Mouse (Mus musculus) Muller cell, postnatal 12 days (primary cell): ENCODE measurements around the gene Gm15155.
"Not testable (repeated sequence)": the region's sequence is repeated elsewhere in the genome, so short reads cannot be mapped to it uniquely, and the experiment has no call there.

Experiments used
- DNase-seq: peaks from one replicate; pipeline ENCODE4 v3.0.0-alpha.2; 2015; ENCODE audit errors: inconsistent ontology term

Gm15155 gene

DNA sequence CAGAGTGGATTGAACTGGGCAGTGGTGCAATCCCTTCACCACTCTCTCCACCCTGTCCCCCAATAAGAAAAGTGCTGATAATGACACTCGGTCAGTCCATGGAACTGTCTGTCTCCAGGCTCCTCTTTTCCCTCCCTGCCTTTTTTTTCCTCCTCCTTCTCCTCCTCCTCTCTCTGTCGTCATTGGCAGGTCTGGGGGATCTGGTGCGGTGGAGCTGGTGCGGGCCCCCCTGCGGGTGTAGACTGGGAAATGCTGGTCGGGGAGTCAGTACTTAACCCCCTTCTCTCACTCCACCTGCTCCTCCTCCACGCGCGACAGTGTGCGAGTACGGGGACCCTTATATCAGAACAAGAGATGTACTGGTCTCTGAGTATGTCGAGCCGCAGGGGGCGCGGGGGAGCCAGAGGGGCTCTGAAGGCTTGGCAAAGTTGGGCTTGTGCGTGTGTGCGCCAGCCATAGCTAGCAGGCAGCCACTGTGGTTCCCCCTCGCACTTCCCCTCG lies at the start of gene Gm15155:
Gm15155 (plus strand) TSS at position 401 of the 501 bp plus-strand sequence.
- DNase-seq = peak; percentile 48

DNA sequence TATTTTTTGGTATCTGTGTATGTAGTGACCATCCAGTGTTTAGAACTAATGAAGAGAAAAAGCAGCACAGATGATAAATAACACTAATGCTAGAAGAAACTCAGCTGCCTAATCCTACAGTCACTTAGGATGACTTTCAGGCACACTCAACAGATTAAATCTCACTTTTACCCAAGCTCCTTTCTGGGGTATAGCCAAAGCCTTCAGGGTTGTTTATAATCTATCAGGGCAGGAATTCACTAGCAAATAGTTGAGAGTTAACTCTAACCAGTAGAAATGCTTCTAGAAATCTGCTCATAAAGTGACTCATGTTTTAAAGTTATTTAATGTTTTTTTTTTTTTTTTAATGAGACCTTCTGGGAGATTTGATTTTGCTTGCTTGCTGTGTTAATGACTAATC lies 44.8 kb upstream of the Gm15155 start:
- DNase-seq = peak; percentile 29

DNA sequence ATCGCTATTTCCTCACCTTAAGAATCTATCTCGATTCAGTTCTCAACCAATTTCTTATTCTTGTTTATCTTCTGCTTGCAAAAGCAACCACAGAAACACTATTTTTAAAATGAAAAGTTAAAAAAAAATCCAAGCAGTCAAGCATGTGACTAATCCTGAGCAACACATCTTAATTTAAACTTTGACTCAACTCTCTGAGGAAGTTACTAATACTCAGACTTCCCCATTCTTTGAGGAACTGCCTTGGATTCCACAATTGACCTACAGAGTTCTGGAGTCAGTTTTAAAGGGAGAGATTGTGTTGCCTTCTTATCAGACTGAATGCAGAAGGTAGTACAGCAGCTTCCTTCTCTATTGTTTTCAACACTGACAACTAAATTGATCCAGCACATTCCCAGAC lies 40.0 kb upstream of the Gm15155 start:
- DNase-seq = no peak

DNA sequence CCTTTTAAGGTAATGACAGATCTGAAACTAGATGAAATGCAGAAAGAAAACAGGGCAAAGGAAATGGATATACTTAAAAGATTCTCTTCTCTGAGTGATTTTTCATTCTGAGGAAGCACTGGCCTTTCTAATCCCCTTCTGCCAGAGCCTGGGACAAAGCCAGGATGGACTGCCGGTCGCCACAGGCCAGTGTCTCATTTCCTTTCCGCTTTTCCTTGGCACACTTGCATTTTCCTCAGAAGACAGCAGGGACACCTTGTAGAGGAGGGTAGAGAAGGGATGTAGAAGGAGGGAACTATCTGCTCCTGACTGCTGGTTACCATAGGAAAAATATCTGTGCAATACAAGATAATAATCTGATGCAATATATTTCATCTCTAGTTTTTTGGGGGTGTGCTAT lies 33.1 kb upstream of the Gm15155 start:
- DNase-seq = no peak

DNA sequence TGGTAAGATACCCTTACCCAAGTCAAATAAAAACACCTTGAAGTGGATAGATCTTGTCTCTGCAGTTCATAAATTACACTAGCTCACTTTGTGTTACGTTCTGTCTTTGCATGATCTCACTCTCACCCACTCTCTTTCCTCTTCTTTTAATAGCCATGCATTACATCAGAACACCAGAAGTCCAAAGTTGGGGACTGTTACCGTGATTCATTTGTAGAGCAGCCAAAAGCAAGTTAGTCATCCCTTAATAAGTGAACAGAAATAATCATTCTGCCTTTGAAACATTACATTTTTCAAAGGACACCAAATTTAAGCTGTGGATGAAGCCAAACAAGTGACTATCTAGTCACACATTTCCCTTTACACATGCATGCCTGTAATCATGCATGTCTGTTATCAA lies 32.1 kb upstream of the Gm15155 start:
- peak; percentile 68 for DNase-seq

DNA sequence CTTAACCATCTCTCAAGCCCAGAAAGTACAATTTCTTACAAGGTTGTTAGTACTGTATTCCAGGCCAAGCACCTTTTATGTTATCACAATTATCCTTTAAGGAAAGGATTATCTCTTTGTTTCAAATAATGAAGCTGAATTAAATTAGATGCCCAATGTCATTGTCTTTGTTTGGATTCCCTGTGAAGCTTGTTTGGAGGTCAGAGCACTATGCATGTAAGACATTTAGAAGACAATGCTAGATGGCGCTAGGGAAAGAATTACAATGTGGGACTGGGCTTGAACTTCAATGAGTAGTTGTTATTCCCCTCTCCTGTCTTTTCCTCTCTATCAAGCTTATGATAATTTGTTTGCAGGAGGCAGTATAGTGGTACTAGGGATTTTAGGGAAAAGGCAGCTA lies 29.9 kb upstream of the Gm15155 start:
- no peak for DNase-seq

DNA sequence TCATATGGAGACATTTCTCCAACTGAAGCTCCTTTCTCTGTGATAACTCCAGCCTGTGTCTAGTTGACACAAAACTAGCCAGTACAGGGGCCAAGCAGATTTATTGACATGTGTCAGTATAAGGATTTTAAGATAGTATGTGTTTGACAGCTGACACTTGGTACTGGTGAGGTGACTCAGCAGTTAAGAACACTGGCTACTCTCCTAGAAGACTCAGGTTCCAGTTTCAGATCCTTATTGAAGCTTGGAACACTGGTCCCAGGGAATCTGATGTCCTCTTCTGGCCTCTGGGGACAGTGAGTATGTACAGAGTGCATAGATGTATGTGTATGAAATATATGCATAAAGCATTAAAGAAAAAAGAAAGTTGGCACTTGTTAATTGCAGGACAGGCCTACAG lies 28.2 kb upstream of the Gm15155 start:
- DNase-seq = no peak

DNA sequence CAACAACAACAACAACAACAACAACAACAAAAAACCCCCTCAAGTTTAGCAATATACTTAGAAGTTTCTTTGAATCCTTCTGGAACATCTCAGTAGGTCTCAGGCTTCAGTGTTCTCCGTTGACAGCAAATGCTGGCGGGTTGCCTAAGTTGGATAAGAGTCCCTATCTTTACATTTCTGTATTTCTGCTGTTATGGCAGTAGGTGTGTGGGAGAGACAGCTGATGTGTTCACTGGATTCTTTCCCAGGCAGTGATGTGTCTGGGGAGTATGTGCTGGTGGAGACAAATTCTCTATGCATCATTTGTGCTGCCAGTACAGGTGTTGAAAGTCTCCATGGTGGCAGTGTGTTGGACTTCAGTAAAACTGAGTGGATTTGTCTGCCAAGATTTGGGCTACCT lies 23.3 kb upstream of the Gm15155 start:
- no peak for DNase-seq

DNA sequence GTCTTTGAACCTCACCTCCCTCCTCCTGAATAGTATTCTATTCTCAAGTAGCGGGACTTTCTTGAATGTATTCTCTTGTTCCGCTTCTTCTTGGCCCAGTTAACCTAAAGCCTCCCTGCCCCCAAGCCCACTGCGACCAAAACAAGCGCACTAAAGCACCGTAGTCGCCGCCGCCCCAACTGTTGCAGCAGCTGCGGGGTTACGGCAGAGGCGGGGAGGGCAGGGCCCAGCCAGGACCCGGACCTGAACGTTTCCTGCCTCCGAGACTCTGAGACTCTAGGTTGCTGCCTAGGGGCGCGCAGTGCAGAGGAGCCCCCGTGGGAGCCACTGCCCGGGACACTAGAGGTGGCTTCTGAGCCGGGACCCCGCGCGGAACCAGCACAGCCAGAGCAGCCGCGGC lies 2.0 kb upstream of the Gm15155 start:
- no peak for DNase-seq

DNA sequence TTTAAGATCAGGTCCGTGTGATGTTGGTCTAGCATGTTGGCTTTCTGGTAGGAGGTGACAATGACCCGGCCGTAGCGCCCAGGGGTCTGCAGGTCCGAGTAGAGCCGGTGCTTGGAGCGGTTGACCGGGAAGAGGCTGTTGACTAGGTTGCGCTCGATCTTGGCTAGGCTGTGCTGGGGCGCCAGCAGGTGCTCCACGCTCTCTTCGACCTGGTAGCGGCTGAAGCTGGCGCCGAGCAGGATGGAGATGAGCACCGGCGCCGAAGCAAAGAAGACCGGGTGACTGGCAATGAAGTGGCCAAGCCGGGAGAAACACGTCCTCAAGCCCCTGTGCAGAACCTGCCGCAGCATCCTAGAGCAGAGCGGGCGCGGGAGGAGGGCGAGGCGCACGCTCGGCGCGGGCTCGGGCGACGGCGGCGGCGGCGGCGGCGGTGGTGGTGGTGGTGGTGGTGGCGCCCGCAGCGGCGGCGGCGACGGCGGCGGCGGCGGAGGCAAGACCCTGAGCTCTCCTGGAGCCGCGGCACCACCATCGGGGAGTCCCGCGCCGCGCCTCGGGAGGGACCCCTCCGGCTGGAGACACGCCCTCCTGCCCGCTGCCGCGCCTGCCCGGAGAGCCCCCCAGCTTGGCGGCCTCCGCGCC lies 1.5 kb upstream of the Gm15155 start:
- peak; percentile 43 for DNase-seq

DNA sequence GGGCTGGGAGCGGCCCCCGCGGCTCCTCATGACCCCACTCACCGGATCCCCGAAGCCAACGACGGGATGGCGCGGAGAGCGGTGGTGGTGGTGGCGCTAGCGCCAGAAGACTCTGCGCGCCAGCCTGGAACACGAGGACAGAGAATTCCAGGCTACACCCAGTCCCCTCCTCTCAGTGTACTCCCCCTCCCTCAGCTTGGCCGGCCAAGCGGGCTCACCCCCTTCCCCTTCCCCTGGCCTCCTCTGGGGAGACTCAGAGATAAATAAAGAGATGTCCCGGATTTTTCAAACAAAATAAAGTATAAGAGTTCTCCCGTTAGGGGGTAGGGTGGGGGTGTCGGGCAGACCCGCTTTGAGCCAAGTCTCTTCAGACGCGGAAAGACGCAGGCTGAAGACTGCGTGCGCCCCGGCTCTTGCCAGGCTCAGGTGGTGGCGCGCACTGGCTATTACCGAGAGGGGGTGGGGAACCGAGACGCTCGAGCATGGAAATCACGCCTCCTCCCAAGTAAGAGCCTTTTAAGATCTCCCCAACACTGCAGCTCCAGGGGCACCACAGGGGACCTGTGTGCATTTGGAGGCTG lies 750 bp upstream of the Gm15155 start, which contains the start of gene Ptchd1:
Ptchd1 (minus strand) TSS at position 114 of the 581 bp plus-strand sequence.
- DNase-seq = peak; percentile 71

DNA sequence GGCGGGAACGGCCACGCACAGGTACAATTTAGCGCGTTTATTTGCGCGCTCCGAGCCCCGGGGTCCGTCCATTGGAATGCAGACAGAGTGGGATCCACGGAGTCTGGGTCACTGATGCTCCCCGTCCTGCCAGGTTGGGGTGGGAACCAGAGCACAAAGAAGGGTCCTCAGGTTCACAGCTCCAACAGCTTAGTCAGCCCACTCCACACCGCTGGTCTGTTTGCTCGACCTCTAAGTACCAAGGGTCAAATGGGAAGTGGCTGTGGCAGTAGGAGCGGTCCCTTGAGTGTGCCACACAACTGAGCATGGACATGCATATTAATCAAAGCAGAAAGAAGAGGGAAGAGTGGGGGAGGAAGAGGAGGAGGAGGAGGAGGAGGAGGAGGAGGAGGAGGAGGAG lies 354 bp downstream of the Gm15155 start:
- no peak for DNase-seq

DNA sequence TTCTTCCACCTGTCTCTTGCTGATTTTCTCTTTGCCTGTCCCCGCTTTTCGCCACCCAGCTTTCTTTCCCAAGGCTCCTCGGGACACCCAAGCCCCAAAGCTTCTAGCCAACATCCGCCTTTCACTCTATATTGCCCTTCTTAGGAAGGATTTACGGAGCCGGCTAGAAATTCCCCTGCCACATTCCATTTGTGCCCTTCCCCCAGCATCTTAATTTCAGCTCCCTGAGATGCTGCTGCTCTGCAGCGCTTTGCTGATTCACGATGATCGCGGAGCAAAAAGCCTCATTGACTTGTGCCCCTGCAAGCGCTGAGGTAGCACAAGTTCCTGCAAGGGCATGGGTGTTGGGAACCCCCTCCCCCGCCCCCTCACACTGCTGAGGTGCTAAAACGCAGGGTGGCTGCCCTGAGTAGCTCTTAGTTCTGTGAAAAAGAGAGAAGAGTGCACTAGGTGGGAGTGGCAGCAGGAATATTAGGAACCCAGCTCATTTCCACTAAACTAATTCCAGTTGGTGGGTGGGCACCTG lies 1.2 kb downstream of the Gm15155 start:
- DNase-seq = peak; percentile 45

DNA sequence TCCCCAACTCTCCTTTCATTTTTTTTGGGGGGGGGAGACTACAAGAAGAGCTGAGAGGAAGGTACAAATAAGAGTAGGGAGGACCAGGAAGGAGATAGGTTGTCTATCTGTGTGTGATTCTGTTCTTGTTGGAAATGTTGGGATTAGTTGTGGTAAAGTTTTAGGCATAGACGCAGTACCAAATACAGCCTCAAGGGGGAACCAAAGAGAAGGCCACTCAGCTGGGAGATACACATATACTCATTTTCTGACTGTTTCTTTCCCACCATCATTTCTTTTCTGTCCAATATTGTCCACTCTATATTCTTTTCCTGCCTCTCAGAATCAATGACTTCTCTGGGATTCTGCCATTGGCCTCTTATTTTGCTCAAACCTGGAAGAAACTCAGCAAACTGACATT lies 19.4 kb downstream of the Gm15155 start:
- no peak for DNase-seq

DNA sequence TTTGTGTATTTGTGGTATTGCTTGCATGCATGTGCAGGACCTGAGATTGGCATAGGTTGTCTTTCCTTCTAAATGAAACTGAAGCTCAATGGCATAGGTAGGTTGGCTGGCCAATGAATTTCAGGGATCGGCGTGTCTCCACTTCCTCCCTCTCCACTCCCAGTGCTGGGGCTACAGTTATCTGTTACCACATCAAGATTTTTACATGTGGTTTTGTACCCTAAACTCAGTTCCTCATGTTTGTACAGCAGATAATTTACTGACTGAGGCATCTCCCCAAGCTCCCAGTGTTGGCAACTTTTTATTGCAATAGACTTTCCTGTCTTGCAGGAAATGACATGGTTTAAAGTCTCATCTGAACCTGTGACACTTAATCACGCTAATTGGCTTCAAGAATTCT lies 21.4 kb downstream of the Gm15155 start:
- DNase-seq = no peak

DNA sequence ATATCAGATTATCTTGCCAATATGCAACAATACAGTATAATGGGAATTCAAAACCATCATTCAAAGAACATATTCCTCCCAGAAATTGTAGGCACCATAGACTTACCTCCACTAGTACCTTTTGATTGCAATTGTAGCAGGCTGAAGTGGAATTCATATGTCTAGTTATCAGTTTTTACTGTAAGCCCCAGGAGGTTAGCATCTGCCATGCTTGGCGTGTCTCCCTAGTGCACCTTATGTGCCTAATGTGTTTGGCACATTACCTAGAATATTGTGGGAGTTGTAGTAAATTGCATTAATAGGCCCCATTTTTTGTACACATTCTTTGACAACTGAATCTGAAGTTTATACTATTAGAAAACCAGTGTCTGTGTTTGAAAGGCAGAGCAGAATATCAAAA lies 33.4 kb downstream of the Gm15155 start:
- no peak for DNase-seq

DNA sequence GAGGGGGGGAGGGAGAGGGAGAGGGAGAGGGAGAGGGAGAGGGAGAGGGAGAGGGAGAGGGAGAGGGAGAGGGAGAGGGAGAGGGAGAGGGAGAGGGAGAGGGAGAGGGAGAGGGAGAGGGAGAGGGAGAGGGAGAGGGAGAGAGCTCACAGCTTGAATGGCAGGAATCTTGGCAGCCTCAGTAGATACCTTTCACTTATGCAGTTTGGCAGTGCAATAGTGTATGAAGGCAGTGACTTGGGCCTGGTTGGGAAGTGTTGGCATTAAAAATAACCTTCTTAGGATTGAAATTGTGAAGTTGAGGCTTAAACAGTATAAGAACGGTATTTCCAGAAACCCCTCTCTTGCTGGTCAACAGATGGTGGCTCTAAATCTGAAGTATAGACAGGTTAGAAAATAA lies 65.9 kb downstream of the Gm15155 start:
- not testable (repeated sequence) for DNase-seq

DNA sequence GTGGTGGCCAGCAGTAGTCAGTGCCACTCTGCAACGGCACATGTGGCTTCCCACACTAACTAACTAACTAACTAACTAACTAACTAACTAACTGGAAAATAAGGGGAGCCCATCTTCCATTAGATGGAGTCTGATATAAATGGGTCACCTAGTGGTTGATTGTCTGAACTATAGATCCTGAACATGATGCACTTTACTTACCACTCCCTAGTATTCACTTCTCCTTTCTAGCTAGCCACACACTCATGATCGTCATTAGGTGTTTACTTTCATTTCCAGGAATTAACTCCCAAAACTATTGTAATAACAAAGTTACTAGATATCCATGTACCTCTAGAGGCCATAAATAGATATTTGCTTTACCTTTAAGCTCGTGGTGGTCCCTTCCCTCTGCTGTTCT lies 99.6 kb downstream of the Gm15155 start:
- no peak for DNase-seq

DNA sequence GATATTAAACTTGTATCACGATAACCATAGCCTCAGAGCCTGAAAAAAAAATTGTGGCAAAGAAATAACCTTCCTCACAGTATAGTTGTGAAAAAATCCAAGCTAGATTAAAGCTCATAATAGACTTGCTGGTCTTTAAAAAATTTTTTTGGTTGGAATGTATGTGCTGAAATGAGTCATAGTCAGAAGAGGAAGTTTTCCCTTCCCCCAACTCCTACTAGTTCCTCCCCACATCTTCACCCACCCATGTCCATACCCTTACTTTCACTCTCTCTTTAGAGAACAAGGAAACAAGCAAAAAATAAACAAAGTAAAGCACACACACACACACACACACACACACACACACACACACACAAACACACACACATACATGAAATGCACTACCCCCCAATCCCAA lies 103.8 kb downstream of the Gm15155 start:
- no peak for DNase-seq

DNA sequence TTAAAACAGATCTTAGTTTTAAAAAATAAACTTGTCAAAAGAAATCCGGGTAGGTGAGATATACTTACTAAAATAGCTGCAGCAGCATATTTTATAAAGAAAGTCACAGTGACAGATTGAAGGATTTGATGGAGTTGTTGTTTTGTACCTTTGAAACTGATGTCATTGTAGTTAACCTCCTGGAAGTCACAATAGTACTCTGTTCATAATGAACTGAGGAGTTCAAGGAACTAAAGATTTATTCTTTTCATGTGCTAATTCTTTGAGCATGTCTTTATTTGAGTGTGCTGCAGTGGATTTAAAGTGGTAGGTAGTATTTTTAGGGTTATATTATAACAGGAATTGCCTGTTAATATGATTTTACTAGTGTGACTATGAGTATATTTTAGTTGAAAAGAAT lies 263.6 kb downstream of the Gm15155 start:
- no peak for DNase-seq

DNA sequence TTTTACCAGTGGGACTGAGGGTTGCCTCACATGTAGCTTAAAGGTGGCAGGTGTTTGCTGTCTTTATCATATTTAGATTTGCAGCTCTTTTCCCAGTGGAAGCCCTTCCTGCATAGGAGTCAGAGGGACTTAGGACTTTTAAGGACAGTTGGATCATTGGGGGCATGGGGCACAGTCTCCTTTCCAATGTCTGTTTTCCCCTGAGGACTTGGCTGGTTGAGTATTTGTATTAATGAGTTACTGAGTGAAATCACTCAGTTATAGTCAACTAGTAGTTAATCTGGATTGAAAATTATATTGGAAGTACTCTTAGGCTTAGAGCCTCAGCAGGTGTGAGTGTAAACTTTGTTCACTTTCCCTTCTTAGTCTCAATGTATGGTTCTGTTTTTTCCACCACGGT lies 275.5 kb downstream of the Gm15155 start:
- no peak for DNase-seq

DNA sequence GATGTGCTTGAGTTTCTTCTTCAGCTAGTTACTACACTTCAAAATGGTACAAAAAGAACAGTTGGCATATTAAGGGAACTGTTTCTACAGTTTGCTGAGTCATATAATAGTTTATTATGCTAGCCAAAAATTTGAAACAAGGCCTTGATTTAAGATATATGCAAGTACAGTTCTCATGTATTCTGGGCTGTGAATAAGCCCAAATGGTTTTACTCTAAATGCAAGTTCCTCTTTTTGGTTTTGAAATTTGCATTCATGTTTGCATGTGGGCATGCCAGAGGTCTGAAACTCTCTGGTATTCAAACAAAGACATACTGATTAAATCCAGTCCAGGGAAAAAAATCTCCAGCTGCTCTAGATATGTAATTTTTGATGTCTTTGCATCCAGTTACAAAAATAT lies 277.2 kb downstream of the Gm15155 start:
- DNase-seq = no peak

DNA sequence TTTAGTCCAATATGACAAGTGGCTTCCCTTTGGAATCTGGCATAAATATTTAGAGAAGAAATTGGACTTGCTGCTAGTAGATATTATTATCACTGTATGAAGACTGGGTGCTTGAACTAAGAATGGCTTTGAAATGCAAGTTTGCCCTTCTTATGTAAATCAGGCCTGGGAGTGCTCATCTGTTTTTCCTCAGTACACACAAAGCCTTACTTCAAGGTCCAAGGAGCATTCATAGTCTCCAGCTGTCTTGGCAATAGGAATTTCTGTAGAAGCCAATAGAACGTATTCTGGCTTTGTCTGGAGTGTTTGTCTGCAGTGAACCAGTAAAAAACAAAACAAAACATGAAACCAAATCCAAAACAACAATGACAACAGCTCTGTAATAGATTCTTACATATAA lies 278.6 kb downstream of the Gm15155 start:
- DNase-seq = peak; percentile 12
